Mouse (Mus musculus): ENCODE results near the gene Capg. TPM values are rescaled to one million over a fixed set of nuclear protein-coding genes. Genes with fewer than 3 reads are reported as not detected.
"Not testable (repeated sequence)": the region's sequence is repeated elsewhere in the genome, so short reads cannot be mapped to it uniquely, and the experiment has no call there.

Capg gene
- polyA plus RNA-seq, 1 experiment from 2014 or later, result 98.6 TPM

- no peak for ATAC-seq (ENCODE audit: insufficient read depth, low FRiP score, low read depth)
- WGBS, result 76% methylated on average over 1 of the region's 1 CpGs
These were observed 25.3 kb upstream of the Capg start for GRCm38 (mm10) chr6:72518842-72519241.

DNA sequence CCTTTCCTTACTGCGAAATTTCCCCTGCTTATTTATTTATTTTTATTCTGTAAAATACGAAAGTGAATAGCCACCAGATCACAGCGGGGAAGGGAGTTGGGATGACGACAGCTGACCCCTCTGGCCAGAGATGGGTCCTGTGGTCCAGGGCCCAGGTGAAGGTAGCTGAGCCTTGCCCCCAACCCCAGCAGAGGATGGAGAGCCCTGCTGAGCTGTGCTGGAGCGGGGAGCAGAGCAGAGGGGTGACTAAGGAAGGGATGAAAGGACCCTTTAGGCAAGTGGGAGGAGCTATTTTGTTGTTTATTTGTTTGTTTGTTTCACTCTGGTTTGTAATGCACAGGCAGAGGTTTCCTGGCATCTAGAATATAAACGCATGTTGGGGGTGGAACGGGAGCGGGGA, 24.9 kb upstream of the Capg start:
- no peak for ATAC-seq (ENCODE audit: insufficient read depth, low FRiP score, low read depth)
- 43% methylated on average over 8 of the region's 8 CpGs for WGBS
- H3K4me2 ChIP-seq, result no peak overlapping the region

More at GRCm38 (mm10) chr6:72518842-72519241, 25.3 kb upstream of the Capg start:
- no peak overlapping the region for H3K27ac ChIP-seq
- no peak overlapping the region for H3K4me3 ChIP-seq (replicated peaks)
- no peaks in the 10 kb centered on the region for H3K27me3 ChIP-seq (replicated peaks)
- no peaks in the 10 kb centered on the region for H3K36me3 ChIP-seq
- H3K9me3 ChIP-seq, result no peaks in the 10 kb centered on the region
- peaks cover 8% of the 10 kb centered on the region; the same call in 1 of the 2 replicates for H3K4me1 ChIP-seq
- no peak overlapping the region for H3K9ac ChIP-seq
- no peak overlapping the region for H3K4me2 ChIP-seq

GRCm38 (mm10) chr6:72519892-72520663, 24.1 kb upstream of the Capg start:
- Histone ChIP-seq H3K27ac (peak overlapping the region; percentile 35; the same call in 1 of the 2 replicates), H3K36me3 (no peaks in the 10 kb centered on the region), H3K27me3 (replicated peaks) (no peaks in the 10 kb centered on the region), H3K4me3 (replicated peaks) (no peak overlapping the region), H3K9ac (no peak overlapping the region), H3K9me3 (no peaks in the 10 kb centered on the region), H3K4me2 (0 out of 2 replicates have a peak overlapping the region, but pooled peaks have one; percentile 8), H3K4me1 (peaks cover 8% of the 10 kb centered on the region; the same call in 1 of the 2 replicates)
- WGBS, result 21% methylated on average over 10 of the region's 10 CpGs
- ATAC-seq (ENCODE audit: insufficient read depth, low FRiP score, low read depth), result peak; percentile 32; the same call in 1 of the 2 replicates

More for the DNA sequence above, 24.9 kb upstream of the Capg start:
- Histone ChIP-seq H3K36me3 (no peaks in the 10 kb centered on the region), H3K27me3 (replicated peaks) (no peaks in the 10 kb centered on the region), H3K9ac (no peak overlapping the region), H3K4me1 (peaks cover 8% of the 10 kb centered on the region; the same call in 1 of the 2 replicates), H3K9me3 (no peaks in the 10 kb centered on the region), H3K4me3 (replicated peaks) (no peak overlapping the region), H3K27ac (no peak overlapping the region)

GRCm38 (mm10) chr6:72520904-72521303, 23.3 kb upstream of the Capg start:
- Histone ChIP-seq H3K9ac (no peak overlapping the region), H3K4me3 (replicated peaks) (no peak overlapping the region), H3K4me1 (peaks cover 8% of the 10 kb centered on the region; the same call in 1 of the 2 replicates), H3K27me3 (replicated peaks) (no peaks in the 10 kb centered on the region), H3K27ac (no peak overlapping the region), H3K4me2 (no peak overlapping the region), H3K9me3 (no peaks in the 10 kb centered on the region), H3K36me3 (no peaks in the 10 kb centered on the region)
- 91% methylated on average over 5 of the region's 5 CpGs for WGBS
- ATAC-seq (ENCODE audit: insufficient read depth, low FRiP score, low read depth), result no peak

DNA sequence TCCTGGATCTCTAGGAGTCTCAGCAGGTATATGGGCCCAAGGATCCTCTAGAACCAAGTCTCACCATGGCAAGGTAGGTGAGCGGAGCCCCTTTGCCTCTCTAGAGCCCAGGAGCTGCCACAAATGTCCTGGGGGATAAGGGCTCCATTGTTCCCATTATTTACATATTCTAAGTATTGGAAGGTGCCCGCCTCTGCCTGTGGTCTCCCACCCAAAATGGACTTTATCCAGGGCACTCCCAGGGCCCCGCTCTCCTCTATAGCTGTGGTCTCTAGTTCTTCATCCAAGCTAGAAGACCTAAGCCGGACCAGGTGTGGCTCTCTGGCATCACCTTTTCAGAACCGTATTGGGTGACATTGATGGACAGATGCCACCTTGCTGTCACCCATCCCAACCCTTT, 22.6 kb upstream of the Capg start, which contains the start of gene Sh2d6:
TSS of gene Sh2d6 (minus strand) at position 101 of the 400 bp plus-strand sequence.
- 84% methylated on average over 5 of the region's 5 CpGs for WGBS
- Histone ChIP-seq H3K9ac (no peak within 1 kb of the TSS), H3K27ac (no peak within 1 kb of the TSS), H3K4me2 (no peak within 1 kb of the TSS), H3K27me3 (replicated peaks) (no peaks in the 10 kb centered on the region), H3K4me3 (replicated peaks) (no peak within 1 kb of the TSS), H3K36me3 (no peaks in the 10 kb centered on the region), H3K4me1 (peaks cover 8% of the 10 kb centered on the region; the same call in 1 of the 2 replicates), H3K9me3 (no peaks in the 10 kb centered on the region)
- ATAC-seq (ENCODE audit: insufficient read depth, low FRiP score, low read depth), result no peak; the same call in 1 of the 2 replicates

DNA sequence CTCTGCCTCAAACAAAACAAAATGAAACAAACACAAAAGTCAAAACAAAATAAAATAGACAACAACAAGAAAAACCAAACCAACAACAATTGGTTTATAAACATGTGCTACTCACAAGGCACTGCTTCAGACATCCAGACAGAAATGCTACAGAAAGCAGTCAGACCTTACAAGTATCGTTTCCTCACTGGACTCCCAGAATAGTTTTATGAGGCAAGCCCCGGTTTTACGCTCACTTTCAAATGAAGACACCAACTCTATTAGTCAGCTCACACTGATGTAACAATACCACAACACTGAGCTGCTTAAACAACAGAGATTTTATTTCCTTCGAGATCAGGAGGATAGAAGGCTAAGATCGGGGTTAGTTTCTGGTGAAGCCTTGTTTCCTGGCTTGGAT, 21.9 kb upstream of the Capg start:
- peaks cover 8% of the 10 kb centered on the region; the same call in 1 of the 2 replicates for H3K4me1 ChIP-seq
- H3K4me3 ChIP-seq (replicated peaks), result no peak overlapping the region
- no peaks in the 10 kb centered on the region for H3K27me3 ChIP-seq (replicated peaks)
- ATAC-seq (ENCODE audit: insufficient read depth, low FRiP score, low read depth), result no peak
- H3K36me3 ChIP-seq, result no peaks in the 10 kb centered on the region
- H3K4me2 ChIP-seq, result no peak overlapping the region
- no peaks in the 10 kb centered on the region for H3K9me3 ChIP-seq
- H3K9ac ChIP-seq, result no peak overlapping the region
- WGBS, result 88% methylated on average over 5 of the region's 5 CpGs
- no peak overlapping the region for H3K27ac ChIP-seq

DNA sequence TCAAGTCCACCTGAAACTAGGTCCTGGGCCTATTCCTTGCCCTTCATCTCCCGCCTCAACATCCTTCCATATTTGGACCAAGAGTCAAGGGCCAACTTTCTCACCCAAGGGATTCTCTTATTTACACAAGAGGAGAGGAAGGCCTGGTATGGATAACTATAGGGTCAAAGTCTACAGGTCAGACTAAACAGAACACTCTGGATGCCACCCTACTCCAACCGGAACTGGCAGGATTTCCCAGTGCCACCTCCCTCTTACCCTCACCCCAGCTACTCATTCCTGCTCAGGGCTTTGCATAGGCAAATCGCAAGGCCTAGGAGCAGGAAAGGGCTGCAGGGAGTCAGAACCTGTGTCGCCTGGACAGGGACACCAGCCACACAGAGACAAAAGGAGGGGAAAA, 21.0 kb upstream of the Capg start:
- 75% methylated on average over 4 of the region's 4 CpGs for WGBS
- no peak overlapping the region for H3K4me2 ChIP-seq
- no peak overlapping the region for H3K9ac ChIP-seq
- no peaks in the 10 kb centered on the region for H3K9me3 ChIP-seq
- H3K27ac ChIP-seq, result no peak overlapping the region
- ATAC-seq (ENCODE audit: insufficient read depth, low FRiP score, low read depth), result no peak
- peaks cover 8% of the 10 kb centered on the region; the same call in 1 of the 2 replicates for H3K4me1 ChIP-seq
- H3K36me3 ChIP-seq, result no peaks in the 10 kb centered on the region
- no peaks in the 10 kb centered on the region for H3K27me3 ChIP-seq (replicated peaks)
- no peak overlapping the region for H3K4me3 ChIP-seq (replicated peaks)

DNA sequence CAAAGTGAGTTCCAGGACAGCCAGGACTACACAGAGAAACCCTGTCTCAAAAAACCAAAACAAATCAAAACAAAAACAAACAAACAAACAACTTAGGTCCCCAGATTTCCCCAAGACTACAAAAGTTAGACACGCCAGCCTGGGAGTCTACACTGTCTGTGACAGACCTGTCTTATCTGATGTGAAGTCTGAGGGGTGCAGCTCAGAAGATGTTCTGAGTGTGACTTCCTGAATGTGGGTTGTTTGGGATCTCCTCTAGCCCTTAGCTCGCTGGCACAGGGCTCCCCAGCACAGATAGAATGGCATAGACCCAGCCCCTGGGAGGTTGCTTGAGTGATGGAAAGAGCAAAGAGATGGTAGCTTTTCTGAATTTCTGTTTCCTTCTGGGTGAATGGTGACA, 20.0 kb upstream of the Capg start:
- H3K9ac ChIP-seq, result no peak overlapping the region
- no peak overlapping the region for H3K4me2 ChIP-seq
- no peaks in the 10 kb centered on the region for H3K36me3 ChIP-seq
- no peaks in the 10 kb centered on the region for H3K27me3 ChIP-seq (replicated peaks)
- H3K9me3 ChIP-seq, result no peaks in the 10 kb centered on the region
- no peak for ATAC-seq (ENCODE audit: insufficient read depth, low FRiP score, low read depth)
- no peak overlapping the region for H3K4me3 ChIP-seq (replicated peaks)
- H3K4me1 ChIP-seq, result peaks cover 8% of the 10 kb centered on the region; the same call in 1 of the 2 replicates
- H3K27ac ChIP-seq, result no peak overlapping the region
- 83% methylated on average over 2 of the region's 2 CpGs for WGBS

GRCm38 (mm10) chr6:72527070-72527469, 17.1 kb upstream of the Capg start:
- ATAC-seq (ENCODE audit: insufficient read depth, low FRiP score, low read depth), result no peak
- Histone ChIP-seq H3K4me2 (no peak overlapping the region), H3K27me3 (replicated peaks) (no peaks in the 10 kb centered on the region), H3K4me1 (no peaks in the 10 kb centered on the region), H3K4me3 (replicated peaks) (no peak overlapping the region), H3K9me3 (no peaks in the 10 kb centered on the region), H3K36me3 (no peaks in the 10 kb centered on the region), H3K27ac (no peak overlapping the region), H3K9ac (no peak overlapping the region)
- 74% methylated on average over 4 of the region's 4 CpGs for WGBS

GRCm38 (mm10) chr6:72528410-72529151, 15.6 kb upstream of the Capg start:
- Histone ChIP-seq H3K27ac (no peak overlapping the region), H3K4me1 (no peaks in the 10 kb centered on the region), H3K4me2 (no peak overlapping the region), H3K9me3 (no peaks in the 10 kb centered on the region), H3K27me3 (replicated peaks) (no peaks in the 10 kb centered on the region), H3K4me3 (replicated peaks) (no peak overlapping the region), H3K9ac (no peak overlapping the region), H3K36me3 (no peaks in the 10 kb centered on the region)
- 77% methylated on average over 10 of the region's 10 CpGs for WGBS
- peak; percentile 17; the same call in 1 of the 2 replicates for ATAC-seq (ENCODE audit: insufficient read depth, low FRiP score, low read depth)

DNA sequence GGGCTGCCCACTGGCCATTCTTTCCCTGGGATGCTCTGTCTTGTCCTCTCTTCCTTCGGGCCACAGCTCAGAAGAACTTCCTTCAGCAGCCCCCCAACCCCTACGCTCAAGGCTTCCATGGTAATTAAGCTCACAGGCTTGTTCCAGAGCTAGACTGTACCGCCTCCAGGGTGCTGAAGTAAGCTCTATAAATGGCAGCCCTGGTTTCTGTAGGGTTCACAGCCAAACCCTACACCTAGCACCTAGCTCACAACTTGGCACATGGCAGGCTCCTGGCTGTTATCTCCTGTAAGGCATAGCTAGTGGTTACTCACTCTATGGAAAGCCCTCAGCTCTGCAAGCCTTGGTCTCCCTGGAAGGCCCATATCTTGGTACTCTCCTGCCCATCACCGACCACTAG, 11.6 kb upstream of the Capg start:
- H3K4me1 ChIP-seq, result peaks cover 2% of the 10 kb centered on the region; the same call in 1 of the 2 replicates
- no peak overlapping the region for H3K4me2 ChIP-seq
- no peak overlapping the region for H3K9ac ChIP-seq
- H3K9me3 ChIP-seq, result no peaks in the 10 kb centered on the region
- no peak overlapping the region for H3K4me3 ChIP-seq (replicated peaks)
- no peak overlapping the region for H3K27ac ChIP-seq
- H3K27me3 ChIP-seq (replicated peaks), result no peaks in the 10 kb centered on the region
- no peak for ATAC-seq (ENCODE audit: insufficient read depth, low FRiP score, low read depth)
- no peaks in the 10 kb centered on the region for H3K36me3 ChIP-seq
- 71% methylated on average over 4 of the region's 4 CpGs for WGBS

DNA sequence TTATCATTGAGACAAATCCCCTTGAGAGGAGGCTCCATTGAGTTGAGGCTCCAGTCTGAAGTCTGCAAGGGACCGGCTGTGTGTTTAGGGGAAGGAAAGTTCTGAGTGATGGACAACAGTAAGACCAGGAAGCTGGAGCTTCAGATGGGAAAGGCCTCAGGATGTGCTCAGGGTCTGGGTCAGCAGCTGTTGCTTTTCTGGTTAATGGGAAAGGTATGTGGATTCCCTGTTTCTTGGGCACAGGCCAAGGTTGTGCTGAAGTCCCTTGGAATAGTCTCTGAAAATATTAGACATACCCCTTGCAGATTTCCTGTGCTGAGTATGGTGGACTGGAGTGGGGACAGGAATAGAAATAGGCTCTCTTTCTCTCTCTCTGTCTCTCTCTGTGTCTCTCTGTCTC, 10.6 kb upstream of the Capg start:
- H3K4me2 ChIP-seq; H3K4me3 ChIP-seq (replicated peaks); H3K27me3 ChIP-seq (replicated peaks); H3K9ac ChIP-seq; H3K36me3 ChIP-seq; H3K27ac ChIP-seq; H3K9me3 ChIP-seq; H3K4me1 ChIP-seq: not testable (repeated sequence)
- 20% methylated on average over 1 of the region's 1 CpGs for WGBS
- ATAC-seq (ENCODE audit: insufficient read depth, low FRiP score, low read depth), result peak; percentile 66; the same call in 1 of the 2 replicates

Measured in stomach, embryonic 15.5 days (tissue).